Mouse (Mus musculus): Measurements from ENCODE around the gene P3h3. TPM values are rescaled to one million over a fixed set of nuclear protein-coding genes. Genes with fewer than 3 reads are reported as not detected.

The P3h3 gene
- 4.5 and 4.6 TPM in 2 replicates for polyA plus RNA-seq (2015; fragmentation: Nextera tagmentation; extraction: Ambion mirVana)

DNA sequence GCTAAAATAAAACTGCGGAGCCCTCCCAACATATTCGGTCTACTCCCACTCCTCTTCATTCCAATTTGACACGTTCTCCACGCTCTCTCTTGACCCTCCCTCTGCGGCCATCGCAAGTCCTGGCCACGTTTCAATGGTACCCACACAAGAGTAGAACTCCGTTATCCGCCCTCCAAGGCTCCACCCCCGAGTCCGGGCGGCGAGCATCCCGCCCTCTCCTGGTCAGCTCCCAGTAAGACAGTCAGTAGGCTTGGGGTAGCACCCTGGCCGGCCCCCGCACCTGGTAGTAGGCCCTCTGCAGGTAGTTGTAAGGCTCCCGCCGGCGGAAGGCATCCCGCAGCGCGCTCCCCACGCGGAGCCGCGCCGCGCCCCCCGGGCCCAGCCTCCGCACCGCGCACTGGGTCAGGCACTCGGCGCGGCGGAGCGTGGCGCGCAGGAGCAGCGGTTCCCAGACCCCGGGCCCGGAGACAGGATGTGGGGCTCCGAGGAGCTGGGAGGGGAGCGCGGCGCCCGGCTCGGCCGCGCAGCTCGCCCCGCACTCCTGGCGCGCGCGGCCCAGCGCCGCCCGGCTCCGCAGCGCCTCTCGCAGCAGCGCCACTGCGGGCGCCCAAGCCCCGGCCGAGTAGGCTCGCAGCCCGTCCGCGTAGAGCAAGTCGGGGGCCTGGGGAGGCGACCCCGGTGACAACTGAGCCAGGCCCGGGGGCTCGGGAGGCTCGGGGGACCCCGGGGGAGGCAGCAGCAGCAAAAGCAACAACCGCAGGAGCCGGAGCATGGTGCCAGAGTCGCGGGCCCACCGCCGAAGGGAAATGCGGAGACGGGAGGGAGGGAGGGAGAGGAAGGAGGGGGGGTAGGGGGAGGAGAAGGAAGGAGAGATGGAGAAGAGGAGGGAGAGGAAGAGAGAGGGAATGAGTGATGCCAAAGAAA is at the start of gene P3h3:
Gene P3h3 (minus strand): TSS at position 837 of the 924 bp plus-strand sequence.
- H3K27ac ChIP-seq (ENCODE audit: low read depth, low read length) = peak within 1 kb of the TSS; percentile 77
- peak within 1 kb of the TSS; percentile 98 for H3K4me2 ChIP-seq (replicated peaks; ENCODE audit: low read depth)
- WGBS = under 1% methylated on average over 64 of the region's 86 CpGs

DNA sequence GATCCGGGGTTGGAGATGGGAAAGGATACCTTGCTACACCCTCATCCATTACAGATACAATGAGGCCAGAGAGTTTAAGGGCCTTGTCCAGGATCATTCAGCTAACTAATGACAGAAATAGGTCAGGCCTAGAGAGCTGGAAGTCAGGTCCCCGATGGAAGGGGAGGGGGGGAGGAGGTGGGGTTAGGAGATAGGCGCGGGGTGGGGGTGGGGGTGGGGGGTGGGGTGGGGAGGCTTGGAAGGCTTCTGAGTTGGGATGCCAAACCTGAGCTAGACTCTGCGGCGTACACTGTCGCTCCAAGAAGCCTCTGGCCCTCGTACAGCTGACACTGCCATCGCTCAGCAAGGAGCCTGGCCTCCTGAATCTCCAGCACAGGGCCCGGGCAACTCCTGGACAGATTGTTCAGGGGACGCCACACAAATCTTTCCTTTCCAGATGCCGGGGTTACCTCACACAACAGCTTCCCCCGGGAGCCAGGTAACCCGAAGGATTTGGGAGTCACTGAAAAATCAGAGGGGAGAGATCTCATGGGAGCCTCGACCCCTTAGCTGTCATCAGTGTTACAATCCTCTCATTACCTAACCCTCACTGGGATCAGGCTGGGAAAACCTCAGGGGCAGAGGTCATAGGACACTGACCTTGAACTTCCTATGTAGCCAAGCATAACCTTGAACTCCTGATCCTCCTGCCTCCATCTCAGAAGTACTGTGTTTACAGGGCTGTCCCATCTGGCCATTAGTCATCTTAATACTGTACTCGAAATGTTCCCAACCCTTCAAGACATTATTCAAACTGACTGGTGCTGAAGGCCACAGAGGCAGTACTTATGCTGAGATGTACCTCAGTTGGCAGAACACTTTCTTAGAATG is 47.7 kb upstream of the P3h3 start:
- Histone ChIP-seq H3K9ac (ENCODE audit: low read depth, low read length) (no peak overlapping the region), H3K27ac (ENCODE audit: low read depth, low read length) (peak overlapping the region; percentile 92; the same call in 1 of the 2 replicates), H3K4me1 (replicated peaks; ENCODE audit: control insufficient read depth, insufficient read depth, low read length) (no peaks in the 10 kb centered on the region), H3K36me3 (ENCODE audit: control insufficient read depth, insufficient read depth) (no peaks in the 10 kb centered on the region), H3K4me2 (replicated peaks; ENCODE audit: low read depth) (peak overlapping the region; percentile 86), H3K9me3 (ENCODE audit: control insufficient read depth) (no peaks in the 10 kb centered on the region), H3K27me3 (replicated peaks; ENCODE audit: control insufficient read depth, insufficient read depth, low read length) (peaks cover 9% of the 10 kb centered on the region; the same call in 1 of the 2 replicates), H3K4me3 (ENCODE audit: low read depth, low read length) (no peak overlapping the region)
- 53% methylated on average over 16 of the region's 16 CpGs for WGBS
- ATAC-seq = no peak
- TF ChIP-seq CTCF (IDR thresholded peaks at IDR 0.05; ENCODE audit: low read depth) = no peak

More for the DNA sequence above, at the start of gene P3h3:
- peak; percentile 83 for TF ChIP-seq CTCF (IDR thresholded peaks at IDR 0.05; ENCODE audit: low read depth)
- Histone ChIP-seq H3K9me3 (ENCODE audit: control insufficient read depth) (no peaks in the 10 kb centered on the region), H3K4me1 (replicated peaks; ENCODE audit: control insufficient read depth, insufficient read depth, low read length) (no peaks in the 10 kb centered on the region), H3K4me3 (ENCODE audit: low read depth, low read length) (peak within 1 kb of the TSS; percentile 70), H3K27me3 (replicated peaks; ENCODE audit: control insufficient read depth, insufficient read depth, low read length) (peaks cover 51% of the 10 kb centered on the region), H3K9ac (ENCODE audit: low read depth, low read length) (peak within 1 kb of the TSS; percentile 71), H3K36me3 (ENCODE audit: control insufficient read depth, insufficient read depth) (no peaks in the 10 kb centered on the region)
- peak; percentile 70 for ATAC-seq

DNA sequence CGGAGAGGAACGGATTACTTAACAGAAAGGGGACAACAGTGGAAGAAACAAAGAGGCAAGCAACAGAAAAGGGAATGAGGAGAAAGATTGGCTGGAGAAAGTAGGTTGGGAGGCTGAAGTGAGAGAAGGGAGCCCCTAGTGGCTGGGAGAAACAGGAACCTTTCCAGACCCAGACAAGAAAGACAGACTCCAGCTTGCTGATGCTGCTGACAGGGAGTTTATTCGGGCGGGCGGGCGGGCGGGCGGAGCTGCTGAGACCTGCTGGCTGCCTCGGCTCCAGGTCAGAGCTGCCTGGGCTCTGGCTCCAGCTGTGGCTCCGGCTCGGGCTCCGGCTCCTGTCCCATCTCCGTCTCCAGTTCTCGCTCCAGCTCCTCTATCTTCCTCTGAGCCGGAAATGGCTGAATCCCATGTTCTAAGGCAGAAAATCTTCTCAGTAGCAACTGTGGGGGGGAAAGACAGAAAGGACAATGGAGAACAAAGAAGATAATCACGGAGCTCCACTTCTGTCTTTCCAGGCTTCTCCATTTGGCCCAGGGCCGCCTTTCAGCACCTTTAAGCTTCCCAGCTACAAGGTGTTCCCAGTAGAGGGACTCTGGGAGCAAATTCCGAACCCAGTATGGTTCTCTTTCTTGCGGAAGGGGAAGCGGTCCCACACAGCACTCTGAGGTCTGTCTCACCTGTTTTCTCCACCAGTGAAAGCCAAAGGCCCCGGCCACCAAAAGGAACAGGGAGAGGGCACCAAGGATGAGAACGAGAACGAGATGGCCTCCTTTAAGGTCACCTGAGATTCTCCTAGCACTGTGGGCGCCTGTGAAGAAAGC is 46.8 kb upstream of the P3h3 start:
- ATAC-seq = peak; percentile 78

DNA sequence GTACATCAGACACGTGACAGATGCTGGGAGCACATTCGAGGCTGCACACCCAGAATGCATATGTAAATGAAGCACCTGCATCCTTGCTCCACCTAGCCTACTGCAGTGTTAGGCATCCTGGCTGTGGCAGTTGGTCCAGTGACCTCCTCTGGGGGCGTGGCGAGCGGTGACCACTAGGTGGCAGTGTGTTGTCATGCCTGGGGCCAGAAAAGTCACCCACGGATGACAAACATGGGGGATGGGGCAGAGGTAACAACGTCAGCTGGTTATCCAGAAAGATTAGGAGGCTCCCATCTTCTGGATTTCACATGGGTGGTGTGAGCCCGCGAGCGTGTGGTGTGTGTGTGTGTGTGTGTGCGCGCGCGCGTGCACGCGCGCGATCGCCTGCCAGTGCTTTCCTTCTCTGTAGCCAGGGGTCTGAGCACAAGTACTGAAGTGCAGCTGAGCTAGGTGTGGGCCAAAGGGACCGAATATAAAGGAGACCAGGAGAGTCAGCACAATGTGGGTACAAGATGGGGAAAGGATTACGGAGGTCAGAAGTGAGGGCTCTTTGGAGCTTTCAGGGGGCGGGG is 46.1 kb upstream of the P3h3 start:
- peak overlapping the region; percentile 86 for H3K4me2 ChIP-seq (replicated peaks; ENCODE audit: low read depth)
- no peaks in the 10 kb centered on the region for H3K27me3 ChIP-seq (replicated peaks; ENCODE audit: control insufficient read depth, insufficient read depth, low read length)
- TF ChIP-seq CTCF (IDR thresholded peaks at IDR 0.05; ENCODE audit: low read depth) = peak; percentile 99
- under 1% methylated on average over 23 of the region's 23 CpGs for WGBS
- H3K4me3 ChIP-seq (ENCODE audit: low read depth, low read length) = peak overlapping the region; percentile 52
- H3K4me1 ChIP-seq (replicated peaks; ENCODE audit: control insufficient read depth, insufficient read depth, low read length) = no peaks in the 10 kb centered on the region
- no peaks in the 10 kb centered on the region for H3K36me3 ChIP-seq (ENCODE audit: control insufficient read depth, insufficient read depth)
- peak overlapping the region; percentile 92 for H3K27ac ChIP-seq (ENCODE audit: low read depth, low read length)
- peak overlapping the region; percentile 58; the same call in 1 of the 2 replicates for H3K9ac ChIP-seq (ENCODE audit: low read depth, low read length)
- ATAC-seq = peak; percentile 76
- no peaks in the 10 kb centered on the region for H3K9me3 ChIP-seq (ENCODE audit: control insufficient read depth)

More for the DNA sequence above, 46.8 kb upstream of the P3h3 start:
- H3K27ac ChIP-seq (ENCODE audit: low read depth, low read length) = peak overlapping the region; percentile 92
- H3K9ac ChIP-seq (ENCODE audit: low read depth, low read length) = peak overlapping the region; percentile 58
- no peaks in the 10 kb centered on the region for H3K36me3 ChIP-seq (ENCODE audit: control insufficient read depth, insufficient read depth)
- peak; percentile 74 for TF ChIP-seq CTCF (IDR thresholded peaks at IDR 0.05; ENCODE audit: low read depth)
- H3K4me3 ChIP-seq (ENCODE audit: low read depth, low read length) = peak overlapping the region; percentile 52
- H3K27me3 ChIP-seq (replicated peaks; ENCODE audit: control insufficient read depth, insufficient read depth, low read length) = peaks cover under 1% of the 10 kb centered on the region; the same call in 1 of the 2 replicates
- H3K9me3 ChIP-seq (ENCODE audit: control insufficient read depth) = no peaks in the 10 kb centered on the region
- 10% methylated on average over 24 of the region's 24 CpGs for WGBS
- peak overlapping the region; percentile 86 for H3K4me2 ChIP-seq (replicated peaks; ENCODE audit: low read depth)
- H3K4me1 ChIP-seq (replicated peaks; ENCODE audit: control insufficient read depth, insufficient read depth, low read length) = no peaks in the 10 kb centered on the region

DNA sequence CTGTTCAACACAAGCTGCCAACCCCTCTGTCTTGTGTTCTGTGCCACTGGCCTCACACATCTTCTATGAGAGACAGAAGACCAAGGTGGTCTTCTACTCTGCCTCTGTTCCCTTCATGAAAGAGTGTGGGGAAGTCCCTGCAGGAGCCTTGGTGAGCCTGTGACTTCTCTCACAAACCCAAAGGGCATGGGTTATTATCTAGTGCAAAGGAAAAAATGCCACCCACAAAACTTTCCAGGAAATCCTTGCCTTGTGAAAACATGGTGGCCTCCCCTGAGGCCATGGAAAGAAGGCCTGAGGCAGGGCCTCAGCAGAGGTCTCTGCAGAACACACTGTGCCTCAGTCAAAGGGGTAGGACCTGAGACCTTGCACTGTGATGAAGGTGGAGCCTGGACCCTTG is 44.3 kb upstream of the P3h3 start:
- H3K36me3 ChIP-seq (ENCODE audit: control insufficient read depth, insufficient read depth) = no peaks in the 10 kb centered on the region
- no peak overlapping the region for H3K4me3 ChIP-seq (ENCODE audit: low read depth, low read length)
- H3K9ac ChIP-seq (ENCODE audit: low read depth, low read length) = no peak overlapping the region
- H3K4me1 ChIP-seq (replicated peaks; ENCODE audit: control insufficient read depth, insufficient read depth, low read length) = no peaks in the 10 kb centered on the region
- H3K27me3 ChIP-seq (replicated peaks; ENCODE audit: control insufficient read depth, insufficient read depth, low read length) = no peaks in the 10 kb centered on the region
- TF ChIP-seq CTCF (IDR thresholded peaks at IDR 0.05; ENCODE audit: low read depth) = no peak
- H3K9me3 ChIP-seq (ENCODE audit: control insufficient read depth) = no peaks in the 10 kb centered on the region
- no peak overlapping the region for H3K4me2 ChIP-seq (replicated peaks; ENCODE audit: low read depth)
- H3K27ac ChIP-seq (ENCODE audit: low read depth, low read length) = no peak overlapping the region
- no peak for ATAC-seq

All from intestine, postnatal 0 days (tissue).